Mouse (Mus musculus) kidney, adult 10 weeks (tissue): ENCODE results near the gene Tmem87a. TPM values are rescaled to one million over a fixed set of nuclear protein-coding genes. Genes with fewer than 3 reads are reported as not detected.

Source experiments
- polyA plus RNA-seq: library from polyadenylated mRNA; stranded (reverse); fragments of 350-450 nt; fragmentation: Illumina TruSeq; extraction: RNeasy Lipid Tissue Mini Kit (QIAGEN cat#74804); gene quantifications from one replicate; pipeline ENCODE4 v1.2.3, GENCODE M21; 2014; ENCODE audit warnings: low read depth, low replicate concordance

Tmem87a gene
- 63.3 TPM for polyA plus RNA-seq

DNA sequence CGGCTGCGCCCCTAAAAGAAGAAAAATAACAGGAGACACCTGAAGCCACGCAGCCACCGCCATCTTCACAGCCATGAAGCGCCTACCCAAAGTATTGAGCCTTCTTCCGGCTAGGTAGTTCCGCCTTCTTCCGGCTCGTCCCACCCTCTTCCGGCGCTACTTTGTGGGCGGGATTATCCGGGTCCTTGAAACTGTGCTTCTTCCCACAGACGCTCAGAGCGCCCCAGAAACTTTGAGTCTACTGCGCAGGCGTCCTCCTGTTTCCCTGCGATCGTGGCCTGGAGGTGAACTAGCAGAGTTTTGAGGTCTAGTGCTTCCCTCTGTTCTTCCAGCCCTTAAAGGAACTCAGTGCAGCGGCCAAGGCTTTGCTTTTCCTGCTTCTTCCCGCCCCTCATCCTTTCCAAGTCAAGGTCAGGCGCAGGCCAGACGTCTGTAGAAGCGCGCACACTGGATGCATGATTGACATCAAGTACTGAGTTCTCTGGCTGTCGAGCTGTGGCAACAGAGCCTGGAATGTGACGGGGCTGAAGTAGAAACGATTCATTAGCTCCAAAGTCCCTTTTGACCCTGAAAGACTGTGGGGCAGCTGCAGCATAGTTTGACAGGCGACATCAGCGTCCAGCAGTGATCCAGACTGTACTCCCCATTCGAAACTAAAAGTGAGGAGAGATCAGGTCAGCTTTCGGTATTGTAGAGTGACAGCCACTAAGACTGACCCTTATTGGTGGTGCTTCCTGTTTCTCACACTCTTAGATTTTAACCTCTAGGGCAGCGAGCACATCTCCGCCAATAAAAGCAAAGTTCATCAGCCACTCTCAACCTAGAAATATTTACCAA is at the start of gene Tmem87a:
TSS of gene Tmem87a (minus strand) at position 128 of the 837 bp plus-strand sequence.

DNA sequence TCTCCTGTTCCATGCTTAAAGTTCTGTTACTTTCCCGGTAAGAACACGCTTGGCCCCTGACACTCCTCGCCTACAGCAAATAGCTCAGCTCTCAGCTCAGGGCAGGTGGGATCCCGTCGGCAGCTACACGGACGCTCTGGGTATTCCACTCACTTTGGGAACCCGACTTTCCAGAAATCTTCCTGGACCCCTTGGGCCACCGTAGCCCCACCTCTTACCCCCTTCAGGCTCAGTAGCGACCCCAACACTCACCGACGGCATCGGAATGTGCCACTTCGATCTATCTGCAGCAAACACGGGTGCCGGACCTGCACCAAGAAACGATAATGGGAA is 294 bp downstream of the Tmem87a start, which contains the start of gene Ganc:
TSS of gene Ganc (plus strand) at position 244 of the 333 bp plus-strand sequence.

DNA sequence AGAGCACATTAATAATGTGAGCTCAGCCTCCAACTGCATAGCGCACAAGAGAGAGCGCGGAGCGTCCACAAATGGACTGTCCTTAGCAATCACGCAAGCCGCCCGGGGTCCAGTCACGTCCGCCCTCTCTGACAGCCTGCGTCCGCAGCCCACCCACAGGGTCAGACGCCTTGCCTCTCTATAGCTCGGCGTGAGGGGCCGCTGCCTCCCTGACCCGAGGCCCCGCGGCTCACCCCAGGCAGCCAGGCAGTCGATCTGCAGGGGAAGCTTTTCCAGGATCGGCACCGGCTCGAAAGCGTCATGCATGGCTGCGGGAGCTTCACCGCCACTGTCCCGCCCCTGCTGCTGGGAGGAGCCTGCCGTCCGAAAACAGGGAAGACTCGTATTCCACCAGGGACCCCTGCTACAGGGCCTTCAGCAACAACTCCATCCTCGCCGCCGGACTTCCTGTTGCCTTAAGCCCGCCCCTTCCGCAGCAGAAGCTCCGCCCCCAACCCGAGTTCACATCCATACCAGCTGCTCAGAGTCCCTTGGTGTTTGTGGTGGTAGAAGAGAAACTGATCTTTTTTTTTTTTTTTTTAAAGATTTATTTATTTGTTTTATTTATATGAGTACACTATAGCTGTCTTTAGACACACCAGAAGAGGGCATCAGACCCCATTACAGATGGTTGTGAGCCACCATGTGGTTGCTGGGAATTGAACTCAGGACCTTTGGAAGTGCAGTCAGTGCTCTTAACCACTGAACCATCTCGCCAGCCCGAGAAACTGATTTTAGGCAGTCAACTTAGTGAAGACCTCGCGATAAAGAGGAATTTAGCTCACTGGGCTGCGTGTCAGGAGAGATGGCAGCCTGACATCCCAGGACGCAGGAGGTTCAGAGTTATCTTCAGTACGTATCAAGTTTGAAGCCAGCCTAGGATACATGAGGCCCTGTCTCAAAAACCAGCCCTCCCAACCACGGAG is 50.9 kb downstream of the Tmem87a start, which contains the start of gene Vps39:
TSS of gene Vps39 (minus strand) at position 456 of the 965 bp plus-strand sequence.

DNA sequence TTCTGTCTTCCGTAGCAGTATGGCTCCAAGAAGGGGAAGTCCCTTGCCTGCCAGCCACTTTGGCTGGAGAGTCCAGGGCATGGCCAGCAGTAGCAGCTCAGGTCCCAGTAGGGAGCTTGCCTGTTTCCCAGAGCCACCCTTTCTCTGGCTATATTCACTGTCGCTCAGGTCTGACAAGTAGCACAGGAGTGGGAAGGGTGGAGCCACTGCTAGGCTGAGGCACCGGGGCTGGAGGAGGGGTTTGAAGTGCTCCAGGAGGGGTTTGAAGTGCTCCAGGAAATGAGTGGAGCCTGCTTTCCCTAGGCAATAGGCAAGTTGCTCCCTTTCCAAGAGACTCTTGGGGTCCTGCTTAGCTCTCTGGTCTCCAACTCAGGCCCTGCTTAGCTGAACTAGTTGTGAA is 89.9 kb downstream of the Tmem87a start, which contains the start of gene Pla2g4f:
TSS of gene Pla2g4f (minus strand) at position 190 of the 400 bp plus-strand sequence.

Other genes with a start within 250 kb of the Tmem87a start
- 25.4 TPM for gene Ehd4, start 249.5 kb downstream of the Tmem87a start, polyA plus RNA-seq
- not detected for gene Pla2g4e, start 158.8 kb downstream of the Tmem87a start, polyA plus RNA-seq
- gene Pla2g4d, start 114.9 kb downstream of the Tmem87a start, polyA plus RNA-seq = not detected
- gene Pla2g4f, start 89.9 kb downstream of the Tmem87a start, polyA plus RNA-seq = not detected
- gene Vps39, start 51.0 kb downstream of the Tmem87a start, polyA plus RNA-seq = 16.1 TPM
- 34.0 TPM for gene Ganc, start 217 bp downstream of the Tmem87a start, polyA plus RNA-seq
- gene Capn3, start 51.9 kb upstream of the Tmem87a start, polyA plus RNA-seq = not detected
- gene Zfp106, start 159.7 kb upstream of the Tmem87a start, polyA plus RNA-seq = 94.6 TPM
- 209 TPM for gene Snap23, start 163.6 kb upstream of the Tmem87a start, polyA plus RNA-seq
- 34.2 TPM for gene Haus2, start 205.3 kb upstream of the Tmem87a start, polyA plus RNA-seq
- 39.3 TPM for gene Lrrc57, start 205.4 kb upstream of the Tmem87a start, polyA plus RNA-seq
- 5.9 TPM for gene Stard9, start 225.0 kb upstream of the Tmem87a start, polyA plus RNA-seq